Mouse (Mus musculus) gastrocnemius, adult 18-20 months (tissue): ENCODE measurements at regions not wholly inside any gene's neighbourhood (a gene's known extent, or its start where the extent isn't known, plus 50 kb on each side); places are given as distances from the start of the nearest gene placed in this dataset.
A peak's percentile ranks its signal among the peaks of the same experiment; 100 is the strongest.

Experiments
- DNase-seq: peaks from one replicate; pipeline ENCODE4 v3.0.0; 2021; ENCODE audit warnings: low spot score

DNA sequence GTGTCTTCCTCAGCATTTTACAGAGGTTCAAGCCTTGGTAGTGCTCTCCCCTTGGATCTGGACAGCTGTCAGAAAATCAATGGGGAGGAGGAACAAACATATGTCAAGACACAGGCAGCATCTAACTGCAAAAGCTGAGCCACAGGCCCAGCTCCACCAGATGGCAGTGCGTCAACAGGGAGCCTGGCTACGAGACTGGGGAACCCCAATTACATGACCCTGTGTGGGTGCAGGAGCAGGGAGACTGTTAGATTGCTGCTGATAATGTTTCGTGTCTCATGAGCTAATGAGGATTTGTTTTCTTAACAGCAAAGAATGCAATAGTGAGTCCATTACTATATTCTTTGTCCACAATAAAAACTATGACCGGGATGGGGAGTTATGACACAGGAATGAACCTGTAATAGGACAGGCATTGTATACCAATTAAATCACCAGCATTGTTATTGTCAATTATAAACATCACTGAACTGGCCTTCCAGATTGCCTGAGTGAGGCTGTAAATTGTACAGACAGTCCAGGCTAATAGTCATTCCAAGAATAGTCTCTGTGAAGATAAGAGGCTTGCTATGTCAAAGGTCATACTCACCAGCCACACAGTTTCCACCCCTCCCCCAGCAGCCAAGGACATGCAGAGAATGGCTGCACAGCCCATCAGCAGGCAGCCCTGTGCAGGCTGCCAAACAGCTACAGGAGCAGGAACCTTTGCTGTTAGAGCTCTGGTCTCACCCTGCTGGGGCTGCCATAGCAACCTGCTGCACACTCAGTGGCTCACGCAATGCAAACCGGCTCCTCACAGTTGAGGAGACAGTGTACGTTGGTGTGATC is 58.8 kb upstream of the Barx2 start:
- peak; percentile 36 for DNase-seq

DNA sequence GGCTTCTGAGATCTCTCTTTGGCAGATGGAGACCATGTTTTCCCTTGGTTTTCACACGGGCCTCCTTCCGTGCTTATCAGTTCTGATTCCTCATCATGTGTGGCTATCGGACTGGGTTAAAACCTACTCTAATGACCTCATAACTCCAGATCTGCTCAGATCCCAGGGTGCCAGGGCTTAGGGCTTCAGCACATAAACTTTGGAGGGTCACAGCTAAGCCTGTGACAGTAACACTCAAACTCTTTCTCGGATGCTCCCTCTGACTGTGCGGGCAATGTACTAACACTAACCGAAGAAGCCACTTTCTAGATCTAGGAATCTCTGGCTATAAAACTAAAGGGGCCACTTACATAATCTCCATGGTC is 59.3 kb upstream of the Barx2 start:
- no peak for DNase-seq

DNA sequence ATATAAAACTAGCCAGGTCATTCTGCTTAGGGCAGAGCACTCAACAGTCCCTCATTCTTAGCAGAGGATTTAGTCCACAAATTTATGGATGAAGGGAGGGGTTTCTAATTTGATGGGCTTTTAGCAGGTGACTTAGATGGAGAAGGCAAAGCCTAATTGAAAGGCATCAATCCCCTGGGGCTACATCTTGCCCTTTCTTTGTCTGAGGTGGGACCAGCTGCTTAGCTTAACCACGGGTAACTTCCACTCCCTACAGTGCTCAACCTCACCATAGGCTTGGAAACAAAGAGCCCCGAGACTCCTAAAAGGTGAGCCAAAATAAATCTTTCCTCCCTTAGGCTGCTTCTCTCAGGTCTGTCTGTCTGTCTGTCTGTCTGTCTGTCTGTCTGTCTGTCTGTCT is 62.9 kb upstream of the Barx2 start:
- no peak for DNase-seq

DNA sequence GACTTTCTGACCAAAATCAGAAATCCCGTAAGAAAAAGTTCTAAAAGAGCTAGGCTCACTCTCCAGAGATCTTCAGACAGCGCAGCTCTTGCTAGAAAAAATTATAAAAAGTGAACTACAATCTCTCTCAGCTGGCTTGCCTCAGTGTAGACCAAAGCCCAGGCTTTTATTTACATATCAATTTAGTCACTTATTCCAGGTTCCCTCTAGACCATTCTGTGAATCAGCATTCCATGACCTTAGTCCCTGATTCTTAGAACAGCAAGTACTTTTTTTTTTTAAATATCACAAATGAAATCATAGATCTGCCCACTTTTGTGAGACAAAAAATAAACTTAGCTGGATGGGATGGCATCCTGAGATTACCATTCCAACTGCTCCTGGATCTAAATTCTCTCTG is 64.8 kb upstream of the Barx2 start:
- no peak for DNase-seq

DNA sequence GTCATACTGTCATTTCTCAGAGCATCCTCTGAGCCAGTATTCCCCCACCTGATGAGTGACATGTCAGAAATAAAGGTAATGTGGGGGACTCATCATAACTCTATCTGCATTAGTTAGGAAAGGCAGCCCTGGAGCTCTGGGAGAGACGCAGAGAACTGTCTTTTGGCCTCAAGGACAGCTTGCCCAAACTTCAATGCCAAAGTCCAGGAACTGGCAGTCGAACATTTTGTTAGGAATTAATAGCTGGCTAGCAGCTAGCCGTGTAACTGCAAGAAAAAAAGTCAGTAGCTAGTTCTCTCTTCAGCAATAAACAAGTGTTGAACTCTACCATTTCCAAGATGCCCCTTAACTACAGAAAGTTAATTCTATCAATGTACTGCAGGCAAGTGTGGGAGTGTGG is 65.9 kb upstream of the Barx2 start:
- DNase-seq, result no peak

DNA sequence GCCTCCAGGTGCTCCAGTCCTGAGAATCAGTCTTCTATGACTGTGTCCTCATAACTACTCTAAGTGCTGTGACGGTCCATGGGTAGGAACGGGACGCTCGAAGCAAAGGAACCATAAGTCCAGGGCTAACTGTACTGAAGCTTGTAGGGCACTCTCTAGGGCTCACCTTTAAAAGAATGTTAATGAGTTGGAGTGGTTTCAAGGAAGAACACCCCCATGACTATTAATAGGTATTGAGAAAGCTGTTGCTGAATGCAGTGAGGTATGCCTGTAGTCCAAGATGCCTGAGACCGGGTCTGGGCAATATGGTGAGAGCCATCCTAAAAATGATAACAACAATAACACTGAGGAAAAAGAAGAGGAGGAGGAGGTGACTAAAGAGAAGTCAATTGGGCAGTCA is 67.2 kb upstream of the Barx2 start:
- DNase-seq, result no peak

DNA sequence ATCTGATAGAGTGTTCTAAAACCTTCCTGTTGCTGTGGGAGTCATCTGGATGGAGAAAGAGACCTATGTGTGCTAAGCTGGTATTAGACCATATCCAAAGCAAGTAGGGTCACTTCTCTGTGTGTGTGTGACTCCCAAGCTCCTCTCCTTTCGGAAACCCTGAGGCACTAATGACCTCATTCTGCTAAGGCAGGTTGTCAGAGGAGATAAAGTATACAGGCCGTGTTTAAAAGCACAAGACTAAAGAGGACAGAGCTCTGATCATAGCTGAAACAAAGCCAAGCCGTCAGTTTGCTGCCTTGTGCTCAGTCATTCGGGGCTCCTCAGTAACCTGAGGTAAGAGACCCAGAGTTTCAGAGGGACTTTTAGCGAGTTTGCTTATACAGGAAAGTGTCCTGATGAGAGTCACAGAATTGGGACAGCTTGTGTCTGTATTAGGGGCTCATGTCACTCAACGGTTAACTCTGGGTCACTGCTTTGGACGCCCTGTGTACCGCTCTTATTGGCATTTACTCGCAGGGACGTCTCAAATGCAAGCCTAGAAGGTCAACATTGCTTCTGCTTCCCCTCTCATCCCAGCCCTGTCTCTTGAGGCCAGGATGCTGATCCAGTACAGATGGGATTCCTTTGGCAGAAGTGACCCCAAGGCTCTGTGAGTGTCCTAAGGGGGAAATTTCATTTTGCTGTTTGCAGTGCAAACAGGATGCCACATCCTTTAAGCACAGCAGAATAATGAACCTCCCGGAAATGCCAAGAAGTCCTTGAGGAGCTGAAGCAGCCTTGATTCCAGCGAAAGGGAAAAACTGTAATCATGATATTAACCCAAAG is 70.7 kb upstream of the Barx2 start:
- DNase-seq, result peak; percentile 7

DNA sequence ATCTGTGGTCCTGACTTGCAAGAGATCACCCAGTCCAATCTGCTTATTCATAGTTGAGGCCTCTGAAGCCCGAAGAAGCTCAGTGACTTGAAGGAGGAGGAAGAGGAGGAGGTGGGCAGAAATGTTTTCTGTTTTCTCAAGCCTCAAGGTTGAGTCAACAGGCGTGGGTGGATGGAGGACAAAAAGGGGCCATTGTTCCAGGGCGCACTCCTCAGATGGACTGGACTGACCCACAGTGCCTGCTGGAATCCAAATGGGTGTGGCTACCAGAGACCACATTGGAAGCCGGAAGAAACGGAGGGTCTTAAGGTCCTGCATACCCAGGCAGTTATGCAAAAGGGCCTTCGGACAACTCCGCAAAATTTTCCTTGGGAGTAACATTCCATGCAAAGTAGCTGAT is 75.6 kb upstream of the Barx2 start:
- DNase-seq, result no peak

DNA sequence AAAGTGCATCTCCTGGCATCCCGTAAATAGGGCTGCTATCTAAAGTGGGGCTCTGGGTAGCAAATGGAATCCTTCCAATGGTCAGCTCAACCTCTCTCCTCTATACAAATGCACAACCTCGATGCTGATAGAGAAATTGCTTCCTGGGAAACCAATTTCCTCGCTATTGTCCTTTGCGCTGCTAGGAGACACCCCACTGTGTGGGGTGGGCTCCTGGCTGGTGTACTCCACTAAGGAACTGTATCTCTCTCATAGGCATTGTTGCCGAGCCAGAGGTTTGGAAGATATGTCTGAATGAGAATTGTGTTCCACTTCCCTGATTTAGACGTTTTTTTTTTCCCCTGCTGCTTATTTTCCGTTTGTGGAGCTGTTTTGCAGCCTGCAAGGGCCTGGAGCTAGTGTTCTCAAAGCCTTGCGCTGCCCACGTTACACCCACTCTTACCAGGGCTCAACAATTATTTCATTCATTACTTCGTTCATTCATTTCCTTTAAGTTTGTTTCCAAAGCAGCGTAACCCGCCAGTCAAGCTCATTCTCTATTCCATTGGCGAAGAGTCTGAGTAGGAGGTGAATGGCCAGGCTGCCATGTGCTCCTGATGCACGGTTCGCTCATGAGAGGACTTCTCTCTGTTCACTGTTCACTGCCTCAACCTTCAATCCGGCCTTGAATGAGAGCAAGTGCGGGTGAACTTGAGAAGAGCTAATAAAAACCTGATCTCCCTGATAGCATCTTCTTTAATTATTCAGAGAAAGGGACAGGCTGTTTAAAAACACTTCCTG is 76.5 kb upstream of the Barx2 start:
- DNase-seq, result no peak

DNA sequence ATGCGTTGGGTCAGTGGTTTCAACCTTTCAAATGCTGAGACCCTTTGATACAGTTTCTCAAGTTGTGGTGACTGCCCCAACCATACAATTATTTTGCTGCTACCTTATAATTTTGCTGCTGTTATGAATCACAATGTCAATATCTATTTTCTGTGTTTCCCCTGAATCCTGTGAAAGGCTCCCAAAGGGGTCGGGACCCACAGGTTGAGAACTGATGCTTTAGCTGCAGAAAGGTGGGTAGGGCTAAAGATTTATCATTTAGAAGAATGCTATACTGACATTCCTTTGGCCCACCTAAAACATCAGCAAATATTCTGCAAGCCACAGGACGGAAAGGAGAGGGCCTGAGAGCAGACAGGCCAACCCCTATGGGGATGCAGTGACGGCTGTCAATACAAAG is 77.2 kb upstream of the Barx2 start:
- DNase-seq, result no peak

DNA sequence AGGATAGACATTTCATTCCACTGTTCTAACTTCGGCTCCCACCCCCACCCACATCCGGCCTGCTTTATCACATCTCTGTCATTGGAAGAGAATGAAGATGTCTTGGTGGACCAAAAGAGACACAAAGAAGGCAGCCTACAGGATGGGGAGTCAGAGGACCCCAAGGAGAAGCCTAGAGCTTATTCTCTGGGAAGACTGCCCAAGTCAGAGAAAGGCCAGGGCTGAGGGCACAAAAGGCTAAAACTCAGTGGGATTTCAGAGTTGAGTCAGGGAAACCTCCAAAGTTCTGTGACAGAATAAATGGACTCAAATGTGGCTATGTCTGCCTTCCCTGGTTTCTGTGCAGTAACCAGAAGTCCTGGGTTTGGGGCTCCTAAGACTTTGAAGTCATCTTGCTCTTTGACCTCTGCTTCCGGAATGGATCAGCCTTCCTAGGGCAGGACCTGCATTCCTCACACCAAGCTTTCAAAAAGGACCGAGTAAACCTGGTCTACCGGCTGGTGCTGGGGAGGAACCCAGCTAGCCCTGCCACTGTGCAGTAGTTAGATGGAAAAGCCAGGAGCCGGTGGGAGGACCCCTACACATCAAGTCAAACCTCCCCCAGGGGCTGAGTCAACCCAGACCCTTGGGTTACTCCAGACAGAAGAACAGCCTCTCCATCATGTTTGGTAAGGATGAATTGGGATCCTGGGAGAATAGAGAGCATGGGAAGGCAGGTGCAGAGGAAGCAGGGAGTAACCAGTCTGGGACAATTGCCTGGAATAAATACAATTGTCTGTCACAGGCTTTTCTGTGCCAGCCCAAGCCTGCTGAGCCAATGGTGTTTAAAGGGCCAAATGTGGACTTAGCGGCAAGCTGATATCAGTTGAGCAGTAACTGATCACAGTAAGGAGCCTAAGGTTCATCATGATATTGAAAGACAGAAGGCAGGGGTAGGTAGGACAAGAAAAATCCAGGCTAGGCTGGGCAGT is 80.7 kb upstream of the Barx2 start:
- DNase-seq, result no peak

DNA sequence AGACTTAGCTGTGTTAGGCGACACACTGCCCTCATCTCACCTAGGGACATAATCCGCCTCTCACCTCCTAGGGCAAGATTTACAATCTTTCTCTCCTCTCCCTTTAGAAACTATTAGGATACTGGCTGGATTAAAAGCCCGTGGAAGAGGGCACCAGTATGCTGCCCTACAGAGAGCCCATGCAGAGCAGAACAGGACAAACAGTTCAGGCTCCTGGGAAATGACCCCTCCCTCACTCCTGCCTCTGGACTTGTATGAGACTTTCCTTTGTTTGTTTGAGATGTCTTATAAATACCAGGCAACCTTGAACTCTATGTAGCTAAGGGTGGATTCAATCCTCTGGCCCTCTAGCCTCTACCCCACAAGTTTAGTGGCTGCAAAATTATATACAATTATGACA is 81.8 kb upstream of the Barx2 start:
- no peak for DNase-seq

DNA sequence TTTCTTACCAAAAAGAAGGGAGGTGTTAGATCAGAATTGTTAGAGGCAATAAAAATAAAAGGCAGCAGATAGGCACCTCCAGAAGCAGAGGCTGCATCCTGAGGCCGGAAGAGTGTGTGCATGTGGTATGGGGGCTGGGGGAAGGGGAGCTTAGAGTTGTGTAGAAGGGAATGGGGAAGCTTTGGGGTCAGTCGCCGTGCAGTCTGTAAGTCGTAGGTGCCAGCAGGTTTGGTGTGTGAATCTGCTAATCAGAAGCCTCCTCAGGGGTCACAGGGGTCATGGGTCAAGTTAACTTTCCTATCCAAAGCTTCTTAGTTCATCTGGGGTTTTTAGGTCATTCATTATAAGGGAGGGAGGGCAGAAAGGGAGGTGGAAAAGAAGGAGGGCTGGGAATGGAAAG is 82.4 kb upstream of the Barx2 start:
- DNase-seq, result no peak

DNA sequence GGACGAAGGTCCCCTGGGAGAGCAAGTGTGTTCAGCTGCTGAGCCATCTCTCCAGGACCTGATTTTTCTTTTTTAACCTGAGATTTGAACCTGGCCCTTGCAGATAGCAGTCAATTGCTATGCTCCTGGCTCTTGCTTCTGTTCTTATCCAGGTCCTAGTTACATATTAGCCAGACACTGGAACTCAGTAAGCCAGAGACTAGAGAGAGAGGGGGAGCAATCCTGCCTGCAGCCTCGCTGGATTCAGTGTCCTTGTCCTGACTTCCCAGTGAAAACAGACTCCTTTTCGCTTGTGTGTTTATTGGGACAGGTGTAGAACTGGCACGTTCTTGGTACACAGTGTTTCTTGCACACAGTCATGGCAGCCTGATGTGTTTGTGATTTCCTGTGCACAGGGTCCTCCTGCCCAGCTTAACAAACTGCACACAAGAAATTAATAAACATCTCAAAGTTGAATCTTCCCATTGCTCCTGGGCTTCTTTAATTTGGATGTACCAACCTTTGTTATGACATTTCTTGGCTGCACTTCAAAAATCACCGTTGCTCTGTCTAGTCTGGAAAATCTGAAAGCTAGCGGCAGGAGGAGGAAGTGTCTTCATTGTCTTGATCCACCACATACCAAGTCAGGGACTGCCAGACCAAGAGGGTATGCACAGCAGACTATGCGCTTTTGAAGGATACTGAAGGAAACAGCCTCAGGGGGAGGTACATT is 83.4 kb upstream of the Barx2 start:
- no peak for DNase-seq

DNA sequence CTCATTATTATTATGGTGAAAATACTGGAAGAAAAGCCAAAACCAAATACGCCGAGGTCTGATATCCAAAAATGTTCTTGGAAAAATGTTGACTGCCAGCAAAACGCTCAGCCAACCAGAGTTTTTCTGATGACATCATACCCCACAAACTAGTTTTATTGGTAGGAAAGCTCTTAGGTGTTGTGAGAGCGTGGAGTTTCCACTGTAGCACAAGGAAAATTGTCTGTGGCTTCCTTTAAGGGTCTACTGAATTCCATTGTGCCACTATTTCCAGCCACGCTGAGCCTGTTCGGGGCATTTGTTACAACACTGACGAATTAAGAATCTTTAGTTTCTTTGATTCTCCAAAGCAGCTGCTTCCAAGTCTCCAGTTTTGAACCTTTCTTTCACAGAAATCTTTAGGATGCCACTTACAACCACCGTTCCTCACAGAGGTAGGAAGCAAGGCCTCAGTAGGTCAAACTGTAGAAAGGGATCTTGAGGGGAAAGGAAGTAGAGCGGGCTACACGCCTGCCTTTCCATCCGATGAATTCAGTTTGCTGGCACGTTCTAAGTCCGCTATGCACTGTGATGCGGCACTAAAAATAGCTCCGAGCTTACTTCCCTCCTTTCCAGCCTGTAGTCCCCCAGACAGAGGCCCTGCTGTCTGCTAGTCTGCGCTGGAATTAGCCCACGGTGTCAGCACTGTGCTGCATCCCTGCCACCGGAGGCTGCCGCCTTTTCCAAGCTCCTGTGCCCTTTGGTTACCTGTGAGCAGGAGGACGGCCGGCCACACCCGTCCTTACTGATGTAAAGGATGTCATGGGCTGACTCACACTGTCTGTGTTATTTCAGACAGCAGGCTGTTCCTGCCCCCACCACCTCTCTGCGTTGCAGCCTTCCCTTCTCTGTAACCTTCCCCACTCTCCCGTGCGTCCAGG is 84.2 kb upstream of the Barx2 start:
- peak; percentile 14 for DNase-seq

DNA sequence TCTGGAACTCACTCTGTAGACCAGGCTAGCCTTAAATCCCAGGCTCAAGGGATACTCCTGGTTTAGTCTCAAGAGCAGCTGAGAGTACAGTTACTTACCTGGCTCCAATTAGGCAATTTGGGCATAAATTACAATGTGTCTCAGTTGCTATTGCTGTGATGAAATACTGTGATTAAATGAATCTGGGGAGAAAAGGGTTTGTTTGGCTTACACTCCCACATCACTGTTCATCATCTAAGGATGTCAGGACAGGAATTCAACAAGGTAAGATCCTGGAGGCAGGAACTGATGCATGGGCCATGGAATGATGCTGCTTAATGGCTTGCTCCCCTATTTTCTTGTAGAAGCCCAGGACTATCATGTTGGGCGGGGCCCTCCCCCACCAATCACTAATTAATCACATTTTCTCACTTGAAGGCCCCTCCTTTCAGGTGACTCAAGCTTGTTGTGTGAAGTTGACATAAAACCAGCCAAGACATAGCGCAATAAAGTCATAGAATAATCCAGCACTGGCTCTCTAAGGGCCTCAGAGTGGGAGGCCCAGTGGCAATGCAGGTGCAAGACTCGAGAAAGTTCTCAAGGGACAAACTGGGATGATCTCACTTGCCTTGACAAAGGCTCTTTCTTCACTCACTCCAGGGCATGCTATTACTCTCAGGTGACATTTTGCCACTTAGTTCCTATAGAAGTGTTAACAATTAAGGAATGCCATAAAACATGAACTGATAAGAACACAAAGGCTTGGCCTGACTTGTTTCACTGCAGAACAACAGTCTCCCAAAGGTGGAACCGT is 85.4 kb upstream of the Barx2 start:
- DNase-seq, result no peak

DNA sequence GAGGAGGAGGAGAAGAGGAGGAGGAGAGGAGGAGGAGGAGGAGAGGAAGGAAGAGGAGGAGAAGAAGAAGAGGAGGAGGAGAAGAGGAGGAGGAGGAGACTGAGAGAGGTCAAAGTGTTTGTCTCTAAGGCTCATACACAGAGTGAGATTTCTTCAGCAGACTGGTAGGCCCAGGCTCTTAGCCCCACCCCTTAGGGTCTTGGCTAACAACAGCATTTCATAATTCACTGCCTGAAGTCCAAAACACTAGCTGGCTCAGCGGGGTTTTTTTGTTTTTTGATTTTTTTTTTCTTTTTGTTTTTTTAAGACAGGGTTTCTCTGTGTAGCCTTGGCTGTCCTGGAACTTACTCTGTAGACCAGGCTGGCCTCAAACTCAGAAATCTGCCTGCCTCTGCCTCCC is 86.5 kb upstream of the Barx2 start:
- DNase-seq, result peak; percentile 56

DNA sequence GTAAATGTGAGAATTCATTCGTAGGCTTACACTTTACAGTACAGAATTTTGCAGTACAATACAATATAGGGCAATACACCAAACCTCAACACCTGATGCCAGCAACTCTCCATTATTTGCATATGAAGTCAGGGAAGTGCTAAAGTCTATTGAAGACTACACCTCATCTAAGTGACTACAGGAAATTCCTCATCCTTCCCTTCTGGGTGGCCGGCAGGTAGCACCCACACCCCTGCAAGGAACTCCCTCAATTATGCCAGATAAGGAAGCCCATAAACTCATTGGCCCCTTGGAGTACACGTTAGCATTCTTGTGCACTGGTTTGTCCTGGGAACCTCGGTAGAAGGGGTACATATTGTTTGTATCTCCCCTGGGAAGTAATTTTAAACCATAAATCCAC is 89.7 kb upstream of the Barx2 start:
- DNase-seq, result no peak

DNA sequence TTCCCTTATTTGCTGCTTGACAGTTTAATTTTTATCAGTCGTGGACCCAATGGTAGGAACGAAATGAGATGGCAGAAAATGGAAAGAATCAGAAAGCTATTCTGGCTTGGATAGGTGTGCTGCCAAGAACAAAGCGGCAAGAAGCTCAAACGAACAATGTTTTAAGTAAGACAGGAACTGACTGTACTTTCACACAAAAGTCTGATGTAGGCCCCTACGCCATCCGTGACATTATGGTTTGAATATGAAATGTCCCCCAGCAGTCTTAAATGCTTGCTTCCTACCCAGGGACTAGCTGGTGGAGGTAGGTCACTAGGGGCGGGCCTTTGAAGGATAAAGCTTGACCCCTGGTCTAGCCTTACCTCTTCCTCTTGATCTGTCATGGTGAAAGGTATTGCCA is 90.5 kb upstream of the Barx2 start:
- no peak for DNase-seq
